Mouse (Mus musculus): ENCODE results near the gene Gpr137.

DNA sequence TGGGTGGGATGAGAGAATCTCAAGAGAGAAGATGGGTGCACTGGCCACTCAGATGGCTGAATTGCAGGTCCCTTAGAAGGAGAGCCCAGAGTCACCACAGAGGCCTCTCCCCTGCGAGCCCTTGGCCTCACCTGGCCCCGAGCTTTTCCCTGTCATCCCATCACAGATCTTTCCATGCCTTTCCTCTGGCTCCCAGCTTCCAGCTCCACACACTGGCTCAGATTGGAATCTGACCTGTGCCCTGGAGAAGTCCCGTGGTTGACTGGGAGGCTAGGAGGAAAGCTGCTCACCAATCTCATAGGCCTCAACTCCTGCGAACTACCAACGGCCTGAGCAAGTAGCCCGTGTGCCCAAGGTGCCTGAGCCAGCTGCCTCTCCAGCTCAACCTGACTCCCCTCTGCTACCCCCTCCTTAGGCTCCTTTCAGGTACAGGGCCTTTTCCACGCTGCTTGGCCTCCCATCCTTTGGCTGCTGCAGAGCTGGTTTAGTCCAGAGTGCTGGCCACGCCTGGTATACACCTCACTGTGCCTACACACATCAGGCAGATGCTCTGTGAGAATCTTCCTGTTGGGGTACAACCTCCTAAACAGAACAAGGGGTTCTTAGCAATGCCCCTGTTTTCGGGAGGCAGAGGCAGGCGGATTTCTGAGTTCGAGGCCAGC is 36.7 kb downstream of the Gpr137 start:
- no peak for TF ChIP-seq CTCF (IDR thresholded peaks at IDR 0.05; ENCODE audit: insufficient read depth, low read depth, low read length)
- no peak for TF ChIP-seq POLR2A (IDR thresholded peaks at IDR 0.05; ENCODE audit: insufficient read depth, low read depth, low read length)

Data from olfactory bulb, adult 2 months (tissue).